Mouse (Mus musculus) hindbrain, postnatal 0 days (tissue): ENCODE measurements at regions not wholly inside any gene's neighbourhood (a gene's known extent, or its start where the extent isn't known, plus 50 kb on each side); places are given as distances from the start of the nearest gene placed in this dataset.

Experiments
- ATAC-seq: fragments of 200-750 bp; cut with Nextera tagmentation; 2 replicates; pipeline ENCODE4 v1.8.0; 2017; ENCODE audit warnings: mild to moderate bottlenecking, moderate TSS enrichment, moderate library complexity
- DNase-seq: peaks from one replicate; pipeline ENCODE4 v3.0.0-alpha.2; 2015; ENCODE audit warnings: low spot score
- H3K27ac ChIP-seq: fragments of 300-500 bp; sonication (generic); 2 replicates; pipeline ENCODE4 v1.5.1; 2014; ENCODE audit warnings: mild to moderate bottlenecking
- H3K27me3 ChIP-seq: fragments of 300-500 bp; sonication (generic); 2 replicates; pipeline ENCODE4 v1.6.1; 2014; ENCODE audit warnings: low read length, mixed read lengths; ENCODE audit not compliant: insufficient read depth
- H3K36me3 ChIP-seq: fragments of 300-500 bp; sonication (generic); 2 replicates; pipeline ENCODE4 v1.6.1; 2014; ENCODE audit warnings: low read length, mixed read lengths; ENCODE audit not compliant: insufficient read depth
- H3K4me1 ChIP-seq: fragments of 300-500 bp; sonication (generic); 2 replicates; pipeline ENCODE4 v1.6.1; 2014; ENCODE audit warnings: antibody characterized with exemption, low read length, mixed read lengths; ENCODE audit not compliant: insufficient read depth
- H3K4me2 ChIP-seq: fragments of 300-500 bp; sonication (generic); 2 replicates; pipeline ENCODE4 v1.6.1; 2014; ENCODE audit warnings: low read depth, mild to moderate bottlenecking, low read length, moderate library complexity, mixed read lengths
- H3K4me3 ChIP-seq: fragments of 300-500 bp; sonication (generic); 2 replicates; pipeline ENCODE4 v1.5.1; 2014; ENCODE audit warnings: low read length
- H3K9ac ChIP-seq: fragments of 300-500 bp; sonication (generic); replicated peaks from 2 replicates; pipeline ENCODE4 v1.6.1; 2014; ENCODE audit warnings: mild to moderate bottlenecking, low read length, moderate library complexity, mixed read lengths
- H3K9me3 ChIP-seq: fragments of 300-500 bp; sonication (generic); 2 replicates; pipeline ENCODE4 v1.6.1; 2016; ENCODE audit warnings: low read length, mixed read lengths
- CTCF ChIP-seq: IDR thresholded peaks from 2 replicates; pipeline ENCODE4 v1.5.1; 2016; ENCODE audit warnings: antibody characterized with exemption, control low read depth, low read depth
- WGBS: fragments of 180-500 bp; shearing (Covaris S2); extraction: QIAGEN DNeasy Blood & Tissue Kit; methylation state at CpG from one replicate; pipeline ENCODE4 v1.1.7; 2014; 5-methylcytosine and 5-hydroxymethylcytosine counted together

DNA sequence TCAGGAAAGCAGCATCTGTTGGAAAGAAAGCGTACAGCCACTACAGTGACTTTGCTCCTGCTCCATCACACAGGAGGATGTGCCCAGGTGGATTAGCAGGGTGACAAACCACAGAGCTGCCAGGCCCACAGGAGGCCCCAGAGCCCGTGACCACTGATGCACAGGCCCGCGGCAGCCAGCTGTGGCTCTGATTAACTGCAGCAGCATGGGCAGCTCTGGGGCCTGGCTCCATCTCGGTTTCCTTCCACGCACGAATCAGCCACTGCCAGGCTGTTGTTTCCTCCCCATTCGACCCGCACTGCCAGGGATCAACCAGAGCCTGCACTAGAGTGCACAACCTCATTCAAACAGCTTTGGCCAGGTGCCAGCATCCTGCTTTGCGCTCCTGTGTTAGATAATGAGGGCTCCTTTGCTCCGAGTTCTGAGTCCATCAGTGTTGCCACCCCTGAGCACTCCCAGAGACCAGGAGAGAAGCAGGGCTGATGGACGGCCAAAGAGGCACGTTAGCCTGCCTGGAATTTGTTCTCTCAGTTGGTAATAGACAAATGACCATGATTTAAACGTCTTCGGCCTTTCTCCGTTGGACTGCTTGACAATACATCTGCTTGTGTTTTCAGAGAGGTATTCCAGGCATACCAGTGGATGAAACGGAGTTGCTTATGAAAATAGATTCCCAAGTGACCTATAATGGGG is 103.2 kb upstream of the St6galnac5 start:
- no peaks in the 10 kb centered on the region for H3K9me3 ChIP-seq
- H3K9ac ChIP-seq = no peak overlapping the region; the same call in 1 of the 2 replicates
- DNase-seq (peak; percentile 79), ATAC-seq (peak; percentile 78)
- no peak overlapping the region for H3K4me3 ChIP-seq
- peak overlapping the region; percentile 46; the same call in 1 of the 2 replicates for H3K27ac ChIP-seq
- WGBS = 13% methylated on average over 17 of the region's 17 CpGs
- no peaks in the 10 kb centered on the region for H3K27me3 ChIP-seq
- H3K36me3 ChIP-seq = no peaks in the 10 kb centered on the region
- TF ChIP-seq CTCF = no peak
- peaks cover 22% of the 10 kb centered on the region for H3K4me1 ChIP-seq
- H3K4me2 ChIP-seq = peak overlapping the region; percentile 40

DNA sequence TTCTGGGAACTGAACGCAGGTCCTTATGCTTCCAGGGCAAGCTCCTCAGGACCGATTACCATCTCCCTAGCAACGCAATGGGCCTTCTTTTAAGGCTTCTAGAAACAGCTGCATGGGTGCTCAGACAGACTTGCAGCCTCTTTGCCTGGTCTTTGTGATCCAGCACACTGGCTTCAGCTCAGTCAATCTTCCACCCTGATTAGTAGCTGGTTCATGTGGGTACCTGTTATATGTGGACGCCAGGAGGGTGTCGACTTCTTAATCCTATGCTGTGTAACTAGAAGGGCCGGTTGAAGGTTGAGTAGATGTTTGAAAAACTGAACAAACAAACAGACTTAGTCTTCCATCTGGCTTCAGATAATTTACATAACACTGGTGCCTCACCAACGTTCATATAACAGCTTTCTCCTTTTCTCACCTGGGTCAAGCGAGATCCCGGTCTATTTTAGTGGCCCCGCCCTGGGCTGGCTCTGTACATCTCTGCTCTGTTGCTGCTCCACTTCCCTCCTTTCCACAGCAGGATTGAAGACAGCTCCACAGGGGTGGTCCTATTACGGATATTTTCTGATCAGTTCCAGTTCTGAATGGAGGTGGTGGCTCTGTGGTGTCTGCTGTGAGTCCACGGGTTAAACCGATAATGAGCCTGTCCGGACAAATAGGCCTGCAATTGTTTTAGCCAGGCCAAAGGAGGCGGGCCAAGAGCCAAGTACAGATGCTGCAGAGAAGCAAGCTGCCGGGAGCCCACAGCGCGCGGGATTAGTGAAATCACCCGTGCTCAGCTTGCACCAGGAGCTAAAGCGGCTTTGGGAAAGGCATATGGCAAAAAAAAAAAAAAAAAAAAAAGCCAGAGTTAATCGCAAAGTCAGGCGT is 102.4 kb upstream of the St6galnac5 start:
- ATAC-seq (peak; percentile 80), DNase-seq (peak; percentile 89)
- WGBS = 25% methylated on average over 23 of the region's 23 CpGs
- no peak overlapping the region for H3K4me3 ChIP-seq
- no peaks in the 10 kb centered on the region for H3K27me3 ChIP-seq
- no peak for TF ChIP-seq CTCF
- H3K36me3 ChIP-seq = no peaks in the 10 kb centered on the region
- peak overlapping the region; percentile 46; the same call in 1 of the 2 replicates for H3K27ac ChIP-seq
- peak overlapping the region; percentile 40 for H3K4me2 ChIP-seq
- H3K9ac ChIP-seq = no peak overlapping the region; the same call in 1 of the 2 replicates
- H3K4me1 ChIP-seq = peaks cover 22% of the 10 kb centered on the region
- H3K9me3 ChIP-seq = no peaks in the 10 kb centered on the region

DNA sequence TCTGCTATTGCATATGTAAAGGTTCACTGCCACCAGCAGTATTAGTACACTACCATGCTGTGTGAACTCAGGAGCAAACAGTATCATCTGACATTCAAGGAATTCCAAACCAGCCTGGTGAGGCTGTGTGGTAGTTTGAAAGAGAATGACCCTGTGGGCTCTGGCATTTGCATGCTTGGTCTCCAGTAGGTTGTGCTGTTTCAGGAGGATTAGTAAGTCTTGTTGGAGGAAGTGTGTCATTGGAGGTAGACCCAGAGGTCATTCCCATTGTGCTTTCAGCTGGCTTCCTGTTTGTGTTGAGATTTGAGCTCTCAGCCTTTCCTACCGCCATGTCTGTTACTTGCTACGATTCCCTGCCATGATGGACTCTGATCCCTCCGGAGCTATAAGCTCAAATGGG is 98.3 kb upstream of the St6galnac5 start:
- ATAC-seq = no peak
- H3K27me3 ChIP-seq = no peaks in the 10 kb centered on the region
- WGBS = 90% methylated on average over 3 of the region's 3 CpGs

DNA sequence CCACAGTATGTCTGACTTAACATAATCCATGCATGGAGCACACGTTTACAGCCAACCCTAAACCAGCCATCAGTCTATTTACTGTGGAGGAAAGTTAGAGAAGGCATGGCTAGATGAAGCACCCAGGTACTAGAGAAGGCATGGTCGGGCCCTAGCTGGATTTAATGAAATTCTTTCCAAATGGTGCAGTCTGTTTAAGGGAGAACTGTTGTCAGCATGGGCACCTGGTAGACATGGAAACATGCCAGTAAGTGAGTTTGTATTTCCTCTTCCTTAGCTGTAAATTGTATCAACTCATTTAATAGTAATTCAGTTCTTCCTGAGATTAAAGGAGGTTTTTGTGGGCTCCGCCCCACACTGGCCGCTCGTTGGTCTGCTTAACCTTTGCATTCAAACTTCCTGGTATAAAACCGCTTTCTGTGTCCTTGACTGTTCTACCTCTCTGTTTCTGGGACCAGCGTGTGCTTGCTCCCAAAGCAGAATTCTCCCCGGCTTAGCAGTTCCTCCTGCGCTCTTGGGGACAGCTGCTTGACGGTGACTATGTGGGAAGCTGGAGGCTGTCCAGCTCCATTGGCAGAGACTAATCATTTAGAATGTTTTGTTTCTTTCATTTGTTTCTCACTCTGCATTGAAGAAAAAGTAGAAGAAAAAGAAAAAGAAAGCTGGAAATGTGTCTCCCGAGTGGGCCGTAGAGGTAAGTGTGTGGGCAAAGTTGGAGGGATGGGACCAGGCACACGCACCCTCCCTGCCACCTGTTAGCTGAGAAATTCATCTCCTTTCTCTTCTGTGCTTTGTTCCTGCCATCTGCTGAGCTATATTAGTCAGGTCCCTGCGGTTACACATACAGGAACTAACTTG is 96.0 kb upstream of the St6galnac5 start:
- 47% methylated on average over 14 of the region's 14 CpGs for WGBS
- no peak for ATAC-seq
- Histone ChIP-seq H3K4me3 (no peak overlapping the region), H3K36me3 (no peaks in the 10 kb centered on the region), H3K27ac (no peak overlapping the region), H3K9ac (no peak overlapping the region), H3K4me1 (peaks cover 8% of the 10 kb centered on the region), H3K4me2 (no peak overlapping the region), H3K27me3 (no peaks in the 10 kb centered on the region), H3K9me3 (no peaks in the 10 kb centered on the region)
- peak; percentile 62 for DNase-seq
- TF ChIP-seq CTCF = 0 out of 2 replicates have a peak, but pooled peaks have one; percentile 11

More for the DNA sequence above, 98.3 kb upstream of the St6galnac5 start:
- no peak for TF ChIP-seq CTCF
- Histone ChIP-seq H3K27ac (no peak overlapping the region), H3K4me2 (no peak overlapping the region), H3K4me1 (peaks cover 29% of the 10 kb centered on the region), H3K4me3 (no peak overlapping the region), H3K9me3 (no peaks in the 10 kb centered on the region), H3K9ac (no peak overlapping the region), H3K36me3 (no peaks in the 10 kb centered on the region)
- DNase-seq = no peak

DNA sequence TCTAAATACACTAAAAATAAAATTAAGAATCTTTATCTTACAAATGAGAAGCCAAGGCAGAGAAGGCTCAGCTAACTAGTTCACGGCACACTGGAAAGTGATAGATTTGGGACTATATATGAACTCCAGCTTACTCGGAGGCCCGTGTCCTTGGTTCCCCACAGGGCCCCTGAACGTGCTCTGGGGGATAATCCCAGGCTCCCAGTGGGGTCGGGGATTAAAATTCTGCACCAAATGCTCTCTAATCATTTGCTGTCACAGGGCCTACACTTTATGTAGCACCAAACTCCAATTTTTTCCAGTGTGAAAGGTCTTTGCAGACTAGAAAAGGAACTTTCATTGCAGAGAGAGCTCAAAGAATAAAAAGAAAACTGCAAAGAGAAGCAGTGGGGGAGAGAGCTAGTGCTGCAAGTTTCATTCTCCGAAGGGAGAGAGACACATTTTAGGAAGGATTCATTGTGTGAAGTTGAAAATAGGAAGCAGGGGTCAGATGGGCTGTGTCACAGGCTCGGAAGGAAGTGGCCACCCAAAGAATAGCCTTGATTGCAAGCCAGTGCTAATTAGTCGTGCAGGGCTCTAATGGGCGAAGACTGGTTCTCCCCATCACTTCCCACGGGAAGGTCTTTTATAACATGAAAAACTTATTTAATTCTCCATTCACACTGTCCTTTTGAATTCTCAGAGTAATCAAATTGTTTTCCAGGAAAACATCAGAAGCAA is 90.3 kb upstream of the St6galnac5 start:
- Histone ChIP-seq H3K9ac (no peak overlapping the region), H3K4me3 (no peak overlapping the region), H3K4me1 (no peaks in the 10 kb centered on the region; the same call in 1 of the 2 replicates), H3K27me3 (no peaks in the 10 kb centered on the region), H3K27ac (no peak overlapping the region), H3K4me2 (no peak overlapping the region), H3K9me3 (no peaks in the 10 kb centered on the region), H3K36me3 (no peaks in the 10 kb centered on the region)
- no peak for TF ChIP-seq CTCF
- 33% methylated on average over 10 of the region's 10 CpGs for WGBS
- ATAC-seq = no peak
- DNase-seq = peak; percentile 9

DNA sequence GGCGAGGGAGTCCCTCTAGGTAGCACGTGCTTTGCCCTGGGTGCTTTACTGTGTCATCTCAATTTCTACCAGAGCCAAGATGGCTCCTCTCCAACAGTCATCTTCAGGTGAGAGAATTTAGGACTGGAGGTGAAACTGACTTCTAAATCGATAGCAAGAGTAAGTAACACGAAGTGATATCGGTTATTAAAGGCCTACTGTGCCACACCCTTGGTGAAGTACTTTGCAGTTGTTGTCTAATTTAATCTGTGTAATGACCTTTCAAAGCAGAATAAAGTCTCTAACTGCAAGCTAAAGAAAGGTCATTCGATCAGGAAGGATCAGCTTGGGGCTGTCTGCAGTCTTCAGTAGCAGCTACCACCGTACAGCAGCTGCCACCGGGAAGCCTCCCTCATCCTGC is 89.5 kb upstream of the St6galnac5 start:
- Histone ChIP-seq H3K4me1 (no peaks in the 10 kb centered on the region; the same call in 1 of the 2 replicates), H3K27me3 (no peaks in the 10 kb centered on the region), H3K4me2 (no peak overlapping the region), H3K36me3 (no peaks in the 10 kb centered on the region), H3K9me3 (no peaks in the 10 kb centered on the region), H3K4me3 (no peak overlapping the region), H3K9ac (no peak overlapping the region), H3K27ac (no peak overlapping the region)
- DNase-seq = no peak
- whole genome bisulfite sequencing = 77% methylated on average over 8 of the region's 8 CpGs
- no peak for ATAC-seq
- TF ChIP-seq CTCF = no peak
